19 mouse cellular contexts compared by ENCODE assay signal in genomic region chr10:38969975-38970374, GRCm38 (mm10). TPM values are rescaled to one million over a fixed set of nuclear protein-coding genes. Genes with fewer than 3 reads are reported as not detected.
DNase-seq lines count a peak whose midpoint lies in the region; ATAC-seq and TF ChIP-seq lines count a peak whose summit lies in the region.
"Had no signal": no experiment of that assay in that cellular context is flagged by ENCODE, and none has a peak within 500 bp of the region (broad histone marks: within the 10 kb centered on the region; RNA-seq: fewer than 3 reads in every experiment).

No protein-coding gene starts in this region.

- intact Hi-C loops in heart, postnatal 14 days (cut with DNase I), result loop anchor here (5.0 kb wide), 2 partner anchors 37 to 57 kb away; no protein-coding TSS in a partner anchor

- peak overlapping the region; percentile 78 for H3K27ac ChIP-seq in heart, embryonic 12.5 days (ENCODE audit: poor library complexity, severe bottlenecking)
- H3K27ac ChIP-seq in lung, embryonic 14.5 days (ENCODE audit: low read depth), result no peak overlapping the region
- H3K27ac ChIP-seq in brown adipose tissue, adult 24 weeks (replicated peaks; ENCODE audit: low read depth, low read length), result peak overlapping the region; percentile 98
- 0 out of 2 replicates have a peak overlapping the region, but pooled peaks have one; percentile 6 for H3K27ac ChIP-seq in embryonic facial prominence, embryonic 15.5 days (replicated peaks)
- H3K27ac ChIP-seq: forebrain, embryonic 10.5 days; hindbrain, embryonic 12.5 days; kidney, embryonic 15.5 days; liver, embryonic 12.5 days had no signal

- no peak for TF ChIP-seq CTCF in lung, embryonic 14.5 days (IDR thresholded peaks at IDR 0.05; ENCODE audit: low read depth)
- TF ChIP-seq CTCF in lung, adult 2 months (IDR thresholded peaks at IDR 0.05; ENCODE audit: insufficient read depth, low read length), result no peak

- WGBS in heart, embryonic 12.5 days, result 16% methylated on average over 6 of the region's 6 CpGs
- 40% methylated on average over 6 of the region's 6 CpGs for WGBS in lung, embryonic 14.5 days
- 28% methylated on average over 6 of the region's 6 CpGs for WGBS in lung, adult 2 months
- WGBS in embryonic facial prominence, embryonic 15.5 days, result 85% methylated on average over 6 of the region's 6 CpGs

- no peaks in the 10 kb centered on the region for H3K27me3 ChIP-seq in heart, embryonic 12.5 days (replicated peaks)
- H3K27me3 ChIP-seq in lung, embryonic 14.5 days (ENCODE audit: insufficient read depth, low read length), result no peaks in the 10 kb centered on the region
- no peaks in the 10 kb centered on the region for H3K27me3 ChIP-seq in embryonic facial prominence, embryonic 15.5 days
- H3K27me3 ChIP-seq: kidney, embryonic 15.5 days; Patski had no signal

- H3K4me2 ChIP-seq in heart, embryonic 12.5 days, result peak overlapping the region; percentile 90
- peak overlapping the region; percentile 68 for H3K4me2 ChIP-seq in lung, embryonic 14.5 days
- H3K4me2 ChIP-seq in embryonic facial prominence, embryonic 15.5 days (replicated peaks), result peak overlapping the region; percentile 60; the same call in 1 of the 2 replicates
- H3K4me2 ChIP-seq: hindbrain, embryonic 12.5 days; liver, embryonic 12.5 days had no signal

- no peaks in the 10 kb centered on the region for H3K9me3 ChIP-seq in heart, embryonic 12.5 days (replicated peaks)
- H3K9me3 ChIP-seq in lung, embryonic 14.5 days (ENCODE audit: low read depth, low read length), result no peaks in the 10 kb centered on the region
- H3K9me3 ChIP-seq in embryonic facial prominence, embryonic 15.5 days (replicated peaks), result no peaks in the 10 kb centered on the region
- H3K9me3 ChIP-seq: forebrain, embryonic 10.5 days; hindbrain, embryonic 12.5 days; kidney, embryonic 15.5 days; liver, embryonic 12.5 days had no signal

- H3K9ac ChIP-seq in heart, embryonic 12.5 days, result no peak overlapping the region
- H3K9ac ChIP-seq in lung, embryonic 14.5 days, result no peak overlapping the region
- no peak overlapping the region for H3K9ac ChIP-seq in embryonic facial prominence, embryonic 15.5 days
- H3K9ac ChIP-seq: hindbrain, embryonic 12.5 days; kidney, embryonic 15.5 days; liver, embryonic 12.5 days had no signal

- TF ChIP-seq POLR2A in lung, adult 2 months (IDR thresholded peaks at IDR 0.05; ENCODE audit: borderline replicate concordance, extremely low read depth, low read depth, low read length), result no peak

- no peak for ATAC-seq in heart, embryonic 12.5 days (ENCODE audit: insufficient number of reproducible peaks, low FRiP score)
- ATAC-seq in lung, embryonic 14.5 days (ENCODE audit: insufficient read depth), result no peak
- ATAC-seq in embryonic facial prominence, embryonic 15.5 days (ENCODE audit: insufficient number of reproducible peaks, low FRiP score, low TSS enrichment, low read depth), result no peak
- ATAC-seq: activated CD4-positive, CD25-positive, alpha-beta regulatory T cell, adult 4 months; liver, embryonic 12.5 days; Patski had no signal

- H3K4me3 ChIP-seq in heart, embryonic 12.5 days, result peak overlapping the region; percentile 52
- peak overlapping the region; percentile 62; the same call in 1 of the 2 replicates for H3K4me3 ChIP-seq in lung, embryonic 14.5 days (ENCODE audit: low read depth, low read length)
- H3K4me3 ChIP-seq in lung, adult 2 months (replicated peaks; ENCODE audit: extremely low read depth, low read depth, low read length), result no peak overlapping the region
- peak overlapping the region; percentile 41 for H3K4me3 ChIP-seq in brown adipose tissue, adult 24 weeks (ENCODE audit: insufficient read depth, low read depth, low read length)
- no peak overlapping the region for H3K4me3 ChIP-seq in embryonic facial prominence, embryonic 15.5 days (replicated peaks)
- H3K4me3 ChIP-seq: forebrain, embryonic 10.5 days; hindbrain, embryonic 12.5 days; liver, embryonic 12.5 days had no signal

- DNase-seq in heart, postnatal 14 days, result no peak
- DNase-seq in lung, embryonic 14.5 days, result no peak
- no peak for DNase-seq in lung, adult 2 months
- no peak for DNase-seq in right cerebral cortex, postnatal 25 days
- DNase-seq: cerebellum, adult 2 months; gastrocnemius, postnatal 14 days; midbrain, embryonic 14.5 days; spleen, adult 18-20 months; thymus, postnatal 25 days had no signal

- peaks cover 16% of the 10 kb centered on the region for H3K36me3 ChIP-seq in heart, embryonic 12.5 days
- H3K36me3 ChIP-seq in lung, embryonic 14.5 days (ENCODE audit: insufficient read depth), result peaks cover 9% of the 10 kb centered on the region; the same call in 1 of the 2 replicates
- H3K36me3 ChIP-seq in embryonic facial prominence, embryonic 15.5 days, result no peaks in the 10 kb centered on the region
- H3K36me3 ChIP-seq: forebrain, embryonic 10.5 days; hindbrain, embryonic 12.5 days; liver, embryonic 12.5 days had no signal

- H3K4me1 ChIP-seq in heart, embryonic 12.5 days (replicated peaks), result peaks cover 38% of the 10 kb centered on the region
- H3K4me1 ChIP-seq in lung, embryonic 14.5 days (ENCODE audit: insufficient read depth), result peaks cover 11% of the 10 kb centered on the region; the same call in 1 of the 2 replicates
- peaks cover 8% of the 10 kb centered on the region for H3K4me1 ChIP-seq in lung, adult 2 months (ENCODE audit: control insufficient read depth, insufficient read depth, low read length)
- peaks cover 15% of the 10 kb centered on the region; the same call in 1 of the 2 replicates for H3K4me1 ChIP-seq in brown adipose tissue, adult 24 weeks (ENCODE audit: control insufficient read depth, insufficient read depth, insufficient read length, low read length)
- peaks cover 21% of the 10 kb centered on the region for H3K4me1 ChIP-seq in embryonic facial prominence, embryonic 15.5 days
- H3K4me1 ChIP-seq: liver, embryonic 12.5 days had no signal

RNA-seq across cellular contexts. Expression of gene Lama4, which starts 4.7 kb away (rescaled TPM):
- 144 and 158 TPM in 2 replicates for polyA plus RNA-seq in heart, embryonic 12.5 days (2016; fragmentation: Nextera tagmentation; extraction: Ambion mirVana)
- 100 to 1,000 TPM; 123 to 133 TPM for total RNA-seq in heart, postnatal 14 days (2021)
- polyA plus RNA-seq in lung, embryonic 14.5 days (2014; fragmentation: Nextera tagmentation; extraction: Ambion mirVana), result 111 and 114 TPM in 2 replicates
- polyA plus RNA-seq in lung, adult 2 months (2012; rRNA removed), result 37.7 and 48.2 TPM in 2 replicates
- 35.4 and 58.9 TPM in 2 replicates for polyA plus RNA-seq in brown adipose tissue, adult 24 weeks (2012; ENCODE audit: insufficient read depth, insufficient read length, missing spikeins)
- polyA plus RNA-seq in embryonic facial prominence, embryonic 15.5 days (2015; fragmentation: Nextera tagmentation; extraction: Ambion mirVana), result 94.2 and 95.1 TPM in 2 replicates
- total RNA-seq: megakaryocyte progenitor cell, adult 5-6 weeks had no signal

Comparison
In these comparisons a context has a peak if more than half of its experiments do, and no peak if none do; other contexts are left out.
1. H3K4me3 ChIP-seq: peak in heart, embryonic 12.5 days (single experiment), lung, embryonic 14.5 days (single experiment) and brown adipose tissue, adult 24 weeks (single experiment); none in lung, adult 2 months (single experiment) and embryonic facial prominence, embryonic 15.5 days (single experiment).
2. Peak in every context shown above with its lines, with median percentiles within 50 percentile points of each other: H3K4me2 ChIP-seq.